Mouse (Mus musculus): ENCODE results near the gene Cbwd1.
"Not testable (repeated sequence)": the region's sequence is repeated elsewhere in the genome, so short reads cannot be mapped to it uniquely, and the experiment has no call there.

The Cbwd1 gene

GRCm38 (mm10) chr19:24897006-24897895, 64.2 kb downstream of the Cbwd1 start:
- DNase-seq (ENCODE audit: low read depth, low spot score) = peak; percentile 19

- DNase-seq (ENCODE audit: low read depth, low spot score) = no peak
Measured at GRCm38 (mm10) chr19:24896536-24896935, 64.9 kb downstream of the Cbwd1 start.

- DNase-seq (ENCODE audit: low read depth, low spot score) = no peak
Measured at GRCm38 (mm10) chr19:24886888-24887287, 74.5 kb downstream of the Cbwd1 start.

- peak; percentile 72 for DNase-seq (ENCODE audit: low read depth, low spot score)
Measured at GRCm38 (mm10) chr19:24885504-24885903, 75.9 kb downstream of the Cbwd1 start.

- DNase-seq (ENCODE audit: low read depth, low spot score) = no peak
Measured at GRCm38 (mm10) chr19:24881237-24881636, 80.2 kb downstream of the Cbwd1 start.

- DNase-seq (ENCODE audit: low read depth, low spot score) = not testable (repeated sequence)
Measured at GRCm38 (mm10) chr19:24875129-24875870, 86.1 kb downstream of the Cbwd1 start, which contains the start of gene Gm10053. Gene Gm10053, plus strand, starts transcription at chr19:24875686.

- no peak for DNase-seq (ENCODE audit: low read depth, low spot score)
Measured at GRCm38 (mm10) chr19:24873873-24874272, 87.5 kb downstream of the Cbwd1 start.

- peak; percentile 64 for DNase-seq (ENCODE audit: low read depth, low spot score)
Measured at GRCm38 (mm10) chr19:24871037-24871635, 90.3 kb downstream of the Cbwd1 start.
